ENCODE assay signal across 8 mouse cellular contexts in the genomic region with DNA sequence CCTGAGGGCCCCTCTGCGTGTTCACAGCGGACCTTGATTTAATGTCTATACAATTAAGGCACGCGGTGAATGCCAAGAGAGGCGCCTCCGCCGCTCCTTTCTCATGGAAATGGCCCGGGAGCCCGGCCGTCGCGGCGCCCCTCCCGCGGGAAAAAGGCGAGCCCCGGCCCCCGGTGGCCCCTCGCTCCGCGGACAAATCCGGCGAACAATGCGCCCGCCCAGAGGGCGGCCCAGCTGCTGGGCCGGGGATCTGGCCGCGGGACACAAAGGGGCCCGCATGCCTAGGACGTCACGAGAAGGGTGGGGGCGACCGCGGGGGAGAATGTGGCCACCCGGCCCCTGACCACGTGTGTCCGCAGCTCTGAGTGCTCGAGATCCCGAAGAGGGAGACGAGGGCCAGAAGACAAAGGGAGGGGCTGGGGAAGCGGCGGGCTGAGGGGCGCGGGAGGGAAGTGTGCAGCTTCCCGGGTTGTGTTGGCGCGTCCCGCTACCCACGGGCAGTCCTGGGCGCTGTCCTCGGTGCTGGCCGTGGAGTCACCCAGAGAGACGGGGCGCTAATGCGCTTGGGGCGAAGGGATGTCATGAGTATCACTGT. TPM values are rescaled to one million over a fixed set of nuclear protein-coding genes. Genes with fewer than 3 reads are reported as not detected.
DNase-seq lines count a peak whose midpoint lies in the region; ATAC-seq and TF ChIP-seq lines count a peak whose summit lies in the region.

No protein-coding gene starts in this region.

- under 1% methylated on average over 57 of the region's 57 CpGs for WGBS in forebrain, embryonic 10.5 days
- under 1% methylated on average over 54 of the region's 57 CpGs for WGBS in hindbrain, postnatal 0 days
- WGBS in midbrain, embryonic 11.5 days = under 1% methylated on average over 56 of the region's 57 CpGs

- H3K27me3 ChIP-seq in forebrain, embryonic 10.5 days (ENCODE audit: poor library complexity, severe bottlenecking) = peaks cover 69% of the 10 kb centered on the region
- H3K27me3 ChIP-seq in hindbrain, postnatal 0 days (ENCODE audit: insufficient read depth, low read length) = peaks cover 13% of the 10 kb centered on the region; the same call in 1 of the 2 replicates
- no peaks in the 10 kb centered on the region; the same call in 1 of the 2 replicates for H3K27me3 ChIP-seq in midbrain, embryonic 11.5 days (ENCODE audit: control insufficient read depth, insufficient read depth, low read length)

- peak; percentile 46 to 80 for DNase-seq in adrenal gland, adult (ENCODE audit: inconsistent age in 2 of 2, low spot score in 1 of 2)
- no peak for DNase-seq in adrenal gland, adult 8-10 months
- DNase-seq in adrenal gland, postnatal 4 days (ENCODE audit: low spot score in 2 of 2) = peak; percentile 16 to 37
- DNase-seq in forebrain, embryonic 10.5 days (ENCODE audit: extremely low spot score, low spot score) = peak; percentile 86
- peak; percentile 67 for DNase-seq in hindbrain, postnatal 0 days (ENCODE audit: low spot score)
- peak; percentile 46 to 58 for DNase-seq in left cerebral cortex, postnatal 36 days (ENCODE audit: low spot score in 2 of 2)
- DNase-seq in midbrain, embryonic 11.5 days (ENCODE audit: low spot score, missing footprints) = no peak
- peak; percentile 81 for DNase-seq in testis, postnatal 10 days (ENCODE audit: low spot score)

- H3K4me3 ChIP-seq in forebrain, embryonic 10.5 days = peak overlapping the region; percentile 88
- peak overlapping the region; percentile 67 for H3K4me3 ChIP-seq in hindbrain, postnatal 0 days (ENCODE audit: low read length)
- H3K4me3 ChIP-seq in midbrain, embryonic 11.5 days (ENCODE audit: low read depth, low read length) = peak overlapping the region; percentile 99

- no peak for TF ChIP-seq CTCF in hindbrain, postnatal 0 days (IDR thresholded peaks at IDR 0.05; ENCODE audit: low read depth)

- H3K27ac ChIP-seq in forebrain, embryonic 10.5 days = peak overlapping the region; percentile 99
- H3K27ac ChIP-seq in hindbrain, postnatal 0 days = peak overlapping the region; percentile 98
- H3K27ac ChIP-seq in midbrain, embryonic 11.5 days (ENCODE audit: low read depth, low read length) = peak overlapping the region; percentile 99

- intact Hi-C loops in left cerebral cortex, postnatal 36 days (cut with DNase I) = loop anchor here (1.0 to 5.0 kb wide), 2 partner anchors 37 to 69 kb away; no protein-coding TSS in a partner anchor

- H3K4me2 ChIP-seq in hindbrain, postnatal 0 days (ENCODE audit: low read depth, low read length) = peak overlapping the region; percentile 69
- peak overlapping the region; percentile 97 for H3K4me2 ChIP-seq in midbrain, embryonic 11.5 days

- H3K9ac ChIP-seq in hindbrain, postnatal 0 days (replicated peaks; ENCODE audit: low read length) = peak overlapping the region; percentile 91
- peak overlapping the region; percentile 99 for H3K9ac ChIP-seq in midbrain, embryonic 11.5 days (ENCODE audit: low read length)

- H3K9me3 ChIP-seq in forebrain, embryonic 10.5 days = no peaks in the 10 kb centered on the region
- no peaks in the 10 kb centered on the region for H3K9me3 ChIP-seq in hindbrain, postnatal 0 days (ENCODE audit: low read length)
- no peaks in the 10 kb centered on the region for H3K9me3 ChIP-seq in midbrain, embryonic 11.5 days (ENCODE audit: control insufficient read depth, low read length)

- H3K4me1 ChIP-seq in forebrain, embryonic 10.5 days = peaks cover 79% of the 10 kb centered on the region
- peaks cover 8% of the 10 kb centered on the region; the same call in 1 of the 2 replicates for H3K4me1 ChIP-seq in hindbrain, postnatal 0 days (ENCODE audit: insufficient read depth, low read length)
- H3K4me1 ChIP-seq in midbrain, embryonic 11.5 days (ENCODE audit: control insufficient read depth, insufficient read depth, low read length) = peaks cover 38% of the 10 kb centered on the region

- peak; percentile 18 for ATAC-seq in hindbrain, postnatal 0 days
- ATAC-seq in midbrain, embryonic 11.5 days (ENCODE audit: low FRiP score) = peak; percentile 68

- peaks cover 12% of the 10 kb centered on the region for H3K36me3 ChIP-seq in forebrain, embryonic 10.5 days (replicated peaks)
- no peaks in the 10 kb centered on the region for H3K36me3 ChIP-seq in hindbrain, postnatal 0 days (ENCODE audit: insufficient read depth, low read length)
- no peaks in the 10 kb centered on the region for H3K36me3 ChIP-seq in midbrain, embryonic 11.5 days (ENCODE audit: control insufficient read depth, insufficient read depth, low read length)

RNA-seq across cellular contexts. Expression of a gene that starts 26.6 kb away (rescaled TPM):
- 10 to 100 TPM; 46.5 to 59.6 (median 53.0) TPM for total RNA-seq in adrenal gland, adult 8-10 months (2022)
- 10 to 100 TPM; 58.7 to 64.4 TPM for total RNA-seq in adrenal gland, postnatal 4 days (2021)
- 47.4 and 56.6 TPM in 2 replicates for polyA plus RNA-seq in forebrain, embryonic 10.5 days (2016; fragmentation: Nextera tagmentation; extraction: Ambion mirVana)
- total RNA-seq in hindbrain, postnatal 0 days (2014; rRNA removed) = 32.9 and 51.8 TPM in 2 replicates
- 49.8 and 52.9 TPM in 2 replicates for polyA plus RNA-seq in hindbrain, postnatal 0 days (2015; fragmentation: Nextera tagmentation; extraction: Ambion mirVana)
- total RNA-seq in left cerebral cortex, postnatal 36 days (2021) = 10 to 100 TPM; 54.1 to 56.8 TPM
- 68.5 and 72.4 TPM in 2 replicates for polyA plus RNA-seq in midbrain, embryonic 11.5 days (2014; fragmentation: Nextera tagmentation; extraction: Ambion mirVana)

RNA-seq across cellular contexts. Expression of a gene that starts 34.7 kb away (rescaled TPM):
- not detected for total RNA-seq in adrenal gland, adult 8-10 months (2022)
- not detected for total RNA-seq in adrenal gland, postnatal 4 days (2021)
- 0.54 and 0.56 TPM in 2 replicates for polyA plus RNA-seq in forebrain, embryonic 10.5 days (2016; fragmentation: Nextera tagmentation; extraction: Ambion mirVana)
- 0.29 TPM in 1 of 2 replicates, not detected in the other for total RNA-seq in hindbrain, postnatal 0 days (2014; rRNA removed)
- polyA plus RNA-seq in hindbrain, postnatal 0 days (2015; fragmentation: Nextera tagmentation; extraction: Ambion mirVana) = 0.40 TPM in 2 replicates
- total RNA-seq in left cerebral cortex, postnatal 36 days (2021) = not detected
- 0.14 and 0.45 TPM in 2 replicates for polyA plus RNA-seq in midbrain, embryonic 11.5 days (2014; fragmentation: Nextera tagmentation; extraction: Ambion mirVana)

Comparison
In these comparisons a context has a peak if more than half of its experiments do, and no peak if none do; other contexts are left out.
1. DNase-seq: peak in adrenal gland, adult (2 of 2), adrenal gland, postnatal 4 days (2 of 2), forebrain, embryonic 10.5 days (single experiment), hindbrain, postnatal 0 days (single experiment), left cerebral cortex, postnatal 36 days (2 of 2) and testis, postnatal 10 days (single experiment); none in adrenal gland, adult 8-10 months (single experiment) and midbrain, embryonic 11.5 days (single experiment).
2. Peak in every context shown above with its lines, with median percentiles within 50 percentile points of each other: H3K27ac ChIP-seq and H3K4me3 ChIP-seq.